Mouse (Mus musculus) CH12.LX (cell line): ENCODE data around the gene Traf3.

ENCODE experiments used
- BHLHE40 ChIP-seq: IDR thresholded peaks from 2 replicates; pipeline ENCODE4 v1.6.1; 2011; ENCODE audit warnings: mild to moderate bottlenecking, low read depth, low read length, improper control_type of control experiment
- CTCF ChIP-seq, 2 experiments: IDR thresholded peaks in 1 of 2; conservative IDR thresholded peaks in 1 of 2; 2 replicates each; pipeline ENCODE4 v1.5.1; 2011 to 2012; ENCODE audit warnings: low read depth in 2 of 2, low read length in 2 of 2, improper control_type of control experiment in 1 of 2, inconsistent platforms in 1 of 2, mild to moderate bottlenecking in 1 of 2, moderate library complexity in 1 of 2
- EP300 ChIP-seq: IDR thresholded peaks from 2 replicates; pipeline ENCODE4 v1.6.1; 2011; ENCODE audit warnings: low read length, improper control_type of control experiment
- JUN ChIP-seq: IDR thresholded peaks from 2 replicates; pipeline ENCODE4 v1.6.1; 2011; ENCODE audit warnings: low read depth, mild to moderate bottlenecking, low read length, improper control_type of control experiment, moderate library complexity; ENCODE audit not compliant: insufficient read depth
- MAFK ChIP-seq: IDR thresholded peaks from 2 replicates; pipeline ENCODE4 v1.6.1; 2011; ENCODE audit warnings: low read length, improper control_type of control experiment; ENCODE audit not compliant: insufficient replicate concordance
- MYC ChIP-seq: IDR thresholded peaks from 2 replicates; pipeline ENCODE4 v1.6.1; 2011; ENCODE audit warnings: low read depth, mild to moderate bottlenecking, improper control_type of control experiment, low read length
- POLR2A ChIP-seq: IDR thresholded peaks from 2 replicates; pipeline ENCODE4 v1.6.1; 2011; ENCODE audit warnings: low read depth, mild to moderate bottlenecking, improper control_type of control experiment, low read length
- POLR2AphosphoS2 ChIP-seq: IDR thresholded peaks from 2 replicates; pipeline ENCODE4 v1.6.1; 2011; ENCODE audit warnings: low read depth, low read length, improper control_type of control experiment
- ZMIZ1 ChIP-seq: IDR thresholded peaks from 2 replicates; pipeline ENCODE4 v1.6.1; 2012; ENCODE audit warnings: low read depth, mild to moderate bottlenecking, inconsistent platforms, low read length, improper control_type of control experiment
- ZNF384 ChIP-seq: IDR thresholded peaks from 2 replicates; pipeline ENCODE4 v1.6.1; 2012; ENCODE audit warnings: low read depth, low read length, improper control_type of control experiment, inconsistent platforms

DNA sequence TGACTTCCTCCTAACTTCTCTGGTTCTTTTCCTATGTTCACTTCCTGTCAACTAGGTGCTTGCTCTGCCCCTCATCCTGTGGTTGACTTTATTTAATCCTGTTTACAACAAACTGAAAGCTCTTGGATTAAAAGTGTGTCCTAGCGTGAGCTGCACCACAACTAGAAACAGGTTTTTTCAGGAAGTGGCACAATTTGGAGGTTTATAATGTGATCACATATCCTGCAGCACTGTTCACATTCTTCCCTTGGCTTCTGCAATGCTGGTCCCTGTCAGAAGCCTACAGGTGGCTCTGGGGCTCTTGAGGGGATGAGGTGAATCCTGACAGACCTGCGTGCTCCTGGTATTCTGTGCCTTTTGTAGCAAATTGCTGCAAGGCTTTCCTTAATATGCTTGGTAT is 64.6 kb downstream of the Traf3 start:
- TF ChIP-seq ZMIZ1 (no peak), POLR2A (no peak), MYC (no peak), ZNF384 (no peak), CTCF (conservative IDR thresholded peaks at IDR 0.05 in 1 of 2, IDR thresholded peaks at IDR 0.05 in 1 of 2; ENCODE audit: low read depth in 2 of 2, low read length in 2 of 2) (no peak), JUN (no peak), BHLHE40 (no peak), MAFK (no peak), POLR2AphosphoS2 (no peak), EP300 (no peak)
